In genomic region chr1:180390746-180391574, GRCm38 (mm10) we compare ENCODE assay signal across 12 mouse cellular contexts.
DNase-seq lines count a peak whose midpoint lies in the region; ATAC-seq and TF ChIP-seq lines count a peak whose summit lies in the region.
"Had no signal": no experiment of that assay in that cellular context is flagged by ENCODE, and none has a peak within 500 bp of the region (broad histone marks: within the 10 kb centered on the region; RNA-seq: fewer than 3 reads in every experiment).

No protein-coding gene starts in this region.

- no peak overlapping the region for H3K4me3 ChIP-seq in heart, postnatal 0 days (ENCODE audit: low read depth, low read length)
- no peak overlapping the region for H3K4me3 ChIP-seq in neural tube, embryonic 15.5 days (replicated peaks)
- no peak overlapping the region for H3K4me3 ChIP-seq in stomach, postnatal 0 days (ENCODE audit: low read depth, low read length)
- H3K4me3 ChIP-seq: embryonic facial prominence, embryonic 13.5 days; forebrain, embryonic 15.5 days; limb, embryonic 15.5 days; midbrain, embryonic 15.5 days had no signal

- TF ChIP-seq EP300 in heart, postnatal 0 days (IDR thresholded peaks at IDR 0.05; ENCODE audit: low read depth), result no peak
- TF ChIP-seq EP300 in stomach, postnatal 0 days (optimal IDR thresholded peaks at IDR 0.05), result no peak

- no peak for ATAC-seq in heart, postnatal 0 days (ENCODE audit: insufficient read depth, low read depth)
- no peak for ATAC-seq in neural tube, embryonic 15.5 days (ENCODE audit: low FRiP score)
- no peak for ATAC-seq in stomach, postnatal 0 days (ENCODE audit: low FRiP score, low TSS enrichment)
- ATAC-seq: forebrain, embryonic 15.5 days; midbrain, embryonic 15.5 days had no signal

- H3K4me2 ChIP-seq in heart, postnatal 0 days (ENCODE audit: low read depth, low read length), result no peak overlapping the region
- H3K4me2 ChIP-seq in neural tube, embryonic 15.5 days, result no peak overlapping the region
- H3K4me2 ChIP-seq in stomach, postnatal 0 days (replicated peaks; ENCODE audit: low read depth), result no peak overlapping the region
- H3K4me2 ChIP-seq: embryonic facial prominence, embryonic 13.5 days; forebrain, embryonic 15.5 days; limb, embryonic 15.5 days; midbrain, embryonic 15.5 days had no signal

- peak overlapping the region; percentile 67 for H3K27ac ChIP-seq in heart, postnatal 0 days (ENCODE audit: low read depth)
- H3K27ac ChIP-seq in neural tube, embryonic 15.5 days (replicated peaks), result 0 out of 2 replicates have a peak overlapping the region, but pooled peaks have one; percentile 41
- peak overlapping the region; percentile 67 for H3K27ac ChIP-seq in stomach, postnatal 0 days (replicated peaks)
- H3K27ac ChIP-seq: embryonic facial prominence, embryonic 13.5 days; forebrain, embryonic 15.5 days; limb, embryonic 15.5 days; midbrain, embryonic 15.5 days had no signal

- intact Hi-C loops in heart, postnatal 14 days (cut with DNase I), result loop anchor here (2.0 kb wide), 1 partner anchor 16 kb away; no protein-coding TSS in a partner anchor

- WGBS in heart, postnatal 0 days, result 71% methylated on average over 10 of the region's 10 CpGs
- WGBS in neural tube, embryonic 15.5 days, result 82% methylated on average over 10 of the region's 10 CpGs
- 69% methylated on average over 10 of the region's 10 CpGs for WGBS in stomach, postnatal 0 days

- no peak for DNase-seq in heart, postnatal 0 days (ENCODE audit: low spot score)
- DNase-seq in heart, postnatal 14 days, result no peak
- no peak for DNase-seq in neural tube, embryonic 10.5 days (ENCODE audit: extremely low spot score, low spot score)
- DNase-seq in induced T-regulatory cell, adult 2 months (ENCODE audit: low read depth), result peak; percentile 79
- DNase-seq in stomach, postnatal 0 days (ENCODE audit: low spot score), result no peak
- no peak for DNase-seq in kidney, adult 18-20 months
- DNase-seq: adrenal gland, adult 8-10 months had no signal

- no peak for TF ChIP-seq CTCF in heart, postnatal 0 days (IDR thresholded peaks at IDR 0.05; ENCODE audit: low read depth)
- TF ChIP-seq CTCF in stomach, postnatal 0 days (IDR thresholded peaks at IDR 0.05; ENCODE audit: low read depth), result no peak

- no peaks in the 10 kb centered on the region for H3K27me3 ChIP-seq in heart, postnatal 0 days (ENCODE audit: control insufficient read depth, insufficient read depth, low read length)
- no peaks in the 10 kb centered on the region for H3K27me3 ChIP-seq in neural tube, embryonic 15.5 days (replicated peaks)
- no peaks in the 10 kb centered on the region for H3K27me3 ChIP-seq in stomach, postnatal 0 days (ENCODE audit: control insufficient read depth, insufficient read depth, low read length)
- H3K27me3 ChIP-seq: embryonic facial prominence, embryonic 13.5 days; forebrain, embryonic 15.5 days; limb, embryonic 15.5 days; midbrain, embryonic 15.5 days had no signal

- no peaks in the 10 kb centered on the region; the same call in 1 of the 2 replicates for H3K36me3 ChIP-seq in heart, postnatal 0 days (replicated peaks; ENCODE audit: control insufficient read depth, insufficient read depth, low read length)
- no peaks in the 10 kb centered on the region for H3K36me3 ChIP-seq in neural tube, embryonic 15.5 days
- H3K36me3 ChIP-seq in stomach, postnatal 0 days (ENCODE audit: control insufficient read depth, insufficient read depth, low read length), result no peaks in the 10 kb centered on the region
- H3K36me3 ChIP-seq: forebrain, embryonic 15.5 days; midbrain, embryonic 15.5 days had no signal

- no peaks in the 10 kb centered on the region for H3K9me3 ChIP-seq in heart, postnatal 0 days (replicated peaks; ENCODE audit: control insufficient read depth, low read length)
- H3K9me3 ChIP-seq in neural tube, embryonic 15.5 days (replicated peaks), result no peaks in the 10 kb centered on the region
- no peaks in the 10 kb centered on the region for H3K9me3 ChIP-seq in stomach, postnatal 0 days (ENCODE audit: control insufficient read depth, low read length)
- H3K9me3 ChIP-seq: embryonic facial prominence, embryonic 13.5 days; forebrain, embryonic 15.5 days; limb, embryonic 15.5 days; midbrain, embryonic 15.5 days had no signal

- peaks cover 47% of the 10 kb centered on the region for H3K4me1 ChIP-seq in heart, postnatal 0 days (ENCODE audit: control insufficient read depth, insufficient read depth)
- peaks cover 26% of the 10 kb centered on the region for H3K4me1 ChIP-seq in neural tube, embryonic 15.5 days
- H3K4me1 ChIP-seq in stomach, postnatal 0 days (replicated peaks; ENCODE audit: control insufficient read depth, insufficient read depth), result peaks cover 11% of the 10 kb centered on the region

- H3K9ac ChIP-seq in heart, postnatal 0 days (replicated peaks; ENCODE audit: low read depth, low read length), result no peak overlapping the region
- no peak overlapping the region for H3K9ac ChIP-seq in neural tube, embryonic 15.5 days (replicated peaks)
- H3K9ac ChIP-seq in stomach, postnatal 0 days (ENCODE audit: low read length), result no peak overlapping the region
- H3K9ac ChIP-seq: embryonic facial prominence, embryonic 13.5 days; forebrain, embryonic 15.5 days; limb, embryonic 15.5 days; midbrain, embryonic 15.5 days had no signal
